Mouse (Mus musculus): Measurements from ENCODE around the gene Syt14. TPM values are rescaled to one million over a fixed set of nuclear protein-coding genes. Genes with fewer than 3 reads are reported as not detected.

Gene Syt14
- total and polyA plus RNA-seq, 2 experiments from 2014 or later = 0.04 to 0.08 TPM

- H3K9ac ChIP-seq (replicated peaks; ENCODE audit: low read depth, low read length) = no peak overlapping the region
- ATAC-seq (ENCODE audit: insufficient read depth, low read depth) = no peak
Observed at GRCm38 (mm10) chr1:192860273-192860672, 175.3 kb downstream of the Syt14 start.

GRCm38 (mm10) chr1:192857582-192857981, 178.0 kb downstream of the Syt14 start:
- Histone ChIP-seq H3K4me2 (ENCODE audit: low read depth, low read length) (no peak overlapping the region), H3K9ac (replicated peaks; ENCODE audit: low read depth, low read length) (no peak overlapping the region), H3K4me1 (ENCODE audit: control insufficient read depth, insufficient read depth) (peaks cover 2% of the 10 kb centered on the region; the same call in 1 of the 2 replicates), H3K36me3 (replicated peaks; ENCODE audit: control insufficient read depth, insufficient read depth, low read length) (no peaks in the 10 kb centered on the region), H3K4me3 (ENCODE audit: low read depth, low read length) (no peak overlapping the region), H3K9me3 (replicated peaks; ENCODE audit: control insufficient read depth, low read length) (no peaks in the 10 kb centered on the region), H3K27ac (ENCODE audit: low read depth) (no peak overlapping the region), H3K27me3 (ENCODE audit: control insufficient read depth, insufficient read depth, low read length) (peaks cover 24% of the 10 kb centered on the region; the same call in 1 of the 2 replicates)
- no peak for DNase-seq (ENCODE audit: low spot score)
- no peak for ATAC-seq (ENCODE audit: insufficient read depth, low read depth)
- TF ChIP-seq EP300 (IDR thresholded peaks at IDR 0.05; ENCODE audit: low read depth) (no peak), CTCF (IDR thresholded peaks at IDR 0.05; ENCODE audit: low read depth) (no peak)
- 93% methylated on average over 5 of the region's 5 CpGs for WGBS

More at GRCm38 (mm10) chr1:192860273-192860672, 175.3 kb downstream of the Syt14 start:
- Histone ChIP-seq H3K4me3 (ENCODE audit: low read depth, low read length) (no peak overlapping the region), H3K4me2 (ENCODE audit: low read depth, low read length) (no peak overlapping the region), H3K36me3 (replicated peaks; ENCODE audit: control insufficient read depth, insufficient read depth, low read length) (no peaks in the 10 kb centered on the region), H3K27ac (ENCODE audit: low read depth) (no peak overlapping the region), H3K4me1 (ENCODE audit: control insufficient read depth, insufficient read depth) (no peaks in the 10 kb centered on the region), H3K9me3 (replicated peaks; ENCODE audit: control insufficient read depth, low read length) (no peaks in the 10 kb centered on the region), H3K27me3 (ENCODE audit: control insufficient read depth, insufficient read depth, low read length) (0 out of 2 replicates have a peak, but pooled peaks cover 3% of the 10 kb centered on the region)
- no peak for DNase-seq (ENCODE audit: low spot score)
- WGBS = 53% methylated on average over 6 of the region's 6 CpGs
- TF ChIP-seq CTCF (IDR thresholded peaks at IDR 0.05; ENCODE audit: low read depth) (no peak), EP300 (IDR thresholded peaks at IDR 0.05; ENCODE audit: low read depth) (no peak)

- no peak overlapping the region for H3K4me2 ChIP-seq (ENCODE audit: low read depth, low read length)
- H3K4me3 ChIP-seq (ENCODE audit: low read depth, low read length) = no peak overlapping the region
- WGBS = 76% methylated on average over 6 of the region's 6 CpGs
- DNase-seq (ENCODE audit: low spot score) = no peak
- peaks cover 25% of the 10 kb centered on the region; the same call in 1 of the 2 replicates for H3K27me3 ChIP-seq (ENCODE audit: control insufficient read depth, insufficient read depth, low read length)
- H3K4me1 ChIP-seq (ENCODE audit: control insufficient read depth, insufficient read depth) = peaks cover 9% of the 10 kb centered on the region
- H3K9ac ChIP-seq (replicated peaks; ENCODE audit: low read depth, low read length) = no peak overlapping the region
- TF ChIP-seq EP300 (IDR thresholded peaks at IDR 0.05; ENCODE audit: low read depth) (no peak), CTCF (IDR thresholded peaks at IDR 0.05; ENCODE audit: low read depth) (no peak)
- no peaks in the 10 kb centered on the region for H3K36me3 ChIP-seq (replicated peaks; ENCODE audit: control insufficient read depth, insufficient read depth, low read length)
- no peak overlapping the region for H3K27ac ChIP-seq (ENCODE audit: low read depth)
- H3K9me3 ChIP-seq (replicated peaks; ENCODE audit: control insufficient read depth, low read length) = no peaks in the 10 kb centered on the region
- no peak for ATAC-seq (ENCODE audit: insufficient read depth, low read depth)
Observed at GRCm38 (mm10) chr1:192856931-192857330, 178.6 kb downstream of the Syt14 start.

GRCm38 (mm10) chr1:192856411-192856810, 179.2 kb downstream of the Syt14 start:
- H3K4me3 ChIP-seq (ENCODE audit: low read depth, low read length) = no peak overlapping the region
- 53% methylated on average over 10 of the region's 10 CpGs for WGBS
- no peak for ATAC-seq (ENCODE audit: insufficient read depth, low read depth)
- no peaks in the 10 kb centered on the region for H3K9me3 ChIP-seq (replicated peaks; ENCODE audit: control insufficient read depth, low read length)
- no peaks in the 10 kb centered on the region for H3K36me3 ChIP-seq (replicated peaks; ENCODE audit: control insufficient read depth, insufficient read depth, low read length)
- TF ChIP-seq CTCF (IDR thresholded peaks at IDR 0.05; ENCODE audit: low read depth) (no peak), EP300 (IDR thresholded peaks at IDR 0.05; ENCODE audit: low read depth) (no peak)
- H3K4me2 ChIP-seq (ENCODE audit: low read depth, low read length) = no peak overlapping the region
- H3K9ac ChIP-seq (replicated peaks; ENCODE audit: low read depth, low read length) = no peak overlapping the region; the same call in 1 of the 2 replicates
- peaks cover 25% of the 10 kb centered on the region; the same call in 1 of the 2 replicates for H3K27me3 ChIP-seq (ENCODE audit: control insufficient read depth, insufficient read depth, low read length)
- H3K4me1 ChIP-seq (ENCODE audit: control insufficient read depth, insufficient read depth) = peaks cover 12% of the 10 kb centered on the region
- no peak overlapping the region for H3K27ac ChIP-seq (ENCODE audit: low read depth)
- no peak for DNase-seq (ENCODE audit: low spot score)

GRCm38 (mm10) chr1:192855474-192856230, 179.9 kb downstream of the Syt14 start, which contains the start of gene Sertad4:
Gene Sertad4 (minus strand): TSS chr1:192855756.
- peaks cover 19% of the 10 kb centered on the region for H3K4me1 ChIP-seq (ENCODE audit: control insufficient read depth, insufficient read depth)
- H3K4me2 ChIP-seq (ENCODE audit: low read depth, low read length) = peak within 1 kb of the TSS; percentile 98
- no peaks in the 10 kb centered on the region for H3K9me3 ChIP-seq (replicated peaks; ENCODE audit: control insufficient read depth, low read length)
- peak within 1 kb of the TSS; percentile 74 for H3K27ac ChIP-seq (ENCODE audit: low read depth)
- no peaks in the 10 kb centered on the region for H3K36me3 ChIP-seq (replicated peaks; ENCODE audit: control insufficient read depth, insufficient read depth, low read length)
- ATAC-seq (ENCODE audit: insufficient read depth, low read depth) (peak; percentile 25; the same call in 1 of the 2 replicates), DNase-seq (ENCODE audit: low spot score) (peak; percentile 68)
- peak within 1 kb of the TSS; percentile 62 for H3K4me3 ChIP-seq (ENCODE audit: low read depth, low read length)
- peak within 1 kb of the TSS; percentile 64 for H3K9ac ChIP-seq (replicated peaks; ENCODE audit: low read depth, low read length)
- under 1% methylated on average over 66 of the region's 75 CpGs for WGBS
- no peak for TF ChIP-seq CTCF (IDR thresholded peaks at IDR 0.05; ENCODE audit: low read depth)
- TF ChIP-seq EP300 (IDR thresholded peaks at IDR 0.05; ENCODE audit: low read depth) = no peak
- H3K27me3 ChIP-seq (ENCODE audit: control insufficient read depth, insufficient read depth, low read length) = peaks cover 25% of the 10 kb centered on the region; the same call in 1 of the 2 replicates

Measured in heart, postnatal 0 days (tissue).